In the genomic region with DNA sequence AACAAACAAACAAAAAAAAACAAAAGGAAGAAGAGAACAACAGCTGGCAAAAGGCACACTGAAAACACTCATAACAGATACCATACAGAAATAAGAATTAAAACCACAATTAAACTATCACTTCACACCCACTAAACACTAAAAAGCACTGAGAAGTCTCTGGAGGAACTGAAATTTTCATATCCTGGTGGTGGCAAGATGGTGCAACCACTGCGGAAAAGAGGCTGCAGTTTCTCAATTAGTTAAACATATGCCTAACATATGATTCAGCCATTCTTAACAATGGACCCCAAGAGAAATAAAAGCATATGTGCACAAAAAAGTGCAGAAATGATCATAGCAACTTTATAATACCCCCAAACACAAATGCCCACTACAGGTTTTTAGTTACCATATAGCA, we compare ENCODE assay signal across 11 mouse cellular contexts. TPM values are rescaled to one million over a fixed set of nuclear protein-coding genes. Genes with fewer than 3 reads are reported as not detected.
DNase-seq lines count a peak whose midpoint lies in the region; ATAC-seq lines count a peak whose summit lies in the region.
"Had no signal": no experiment of that assay in that cellular context is flagged by ENCODE, and none has a peak within 500 bp of the region (broad histone marks: within the 10 kb centered on the region; RNA-seq: fewer than 3 reads in every experiment).

No protein-coding gene starts in this region.

- no peaks in the 10 kb centered on the region for H3K27me3 ChIP-seq in heart, embryonic 11.5 days (ENCODE audit: control insufficient read depth, insufficient read depth, low read length)
- H3K27me3 ChIP-seq in heart, embryonic 10.5 days (ENCODE audit: insufficient read depth, poor library complexity, severe bottlenecking) = no peaks in the 10 kb centered on the region
- H3K27me3 ChIP-seq in forebrain, embryonic 15.5 days = no peaks in the 10 kb centered on the region

- peaks cover 7% of the 10 kb centered on the region; the same call in 1 of the 2 replicates for H3K36me3 ChIP-seq in heart, embryonic 11.5 days (ENCODE audit: control insufficient read depth, insufficient read depth, low read length)
- peaks cover 16% of the 10 kb centered on the region; the same call in 1 of the 2 replicates for H3K36me3 ChIP-seq in heart, embryonic 10.5 days
- peaks cover 8% of the 10 kb centered on the region; the same call in 1 of the 2 replicates for H3K36me3 ChIP-seq in forebrain, embryonic 15.5 days

- H3K27ac ChIP-seq in heart, embryonic 11.5 days (ENCODE audit: low read depth, low read length) = no peak overlapping the region
- no peak overlapping the region for H3K27ac ChIP-seq in heart, embryonic 10.5 days
- H3K27ac ChIP-seq in forebrain, embryonic 15.5 days (replicated peaks) = no peak overlapping the region

- no peaks in the 10 kb centered on the region for H3K9me3 ChIP-seq in heart, embryonic 11.5 days (replicated peaks; ENCODE audit: control insufficient read depth, low read length)
- no peaks in the 10 kb centered on the region for H3K9me3 ChIP-seq in heart, embryonic 10.5 days
- no peaks in the 10 kb centered on the region for H3K9me3 ChIP-seq in forebrain, embryonic 15.5 days

- peak overlapping the region; percentile 16; the same call in 1 of the 2 replicates for H3K4me2 ChIP-seq in heart, embryonic 11.5 days
- peak overlapping the region; percentile 38 for H3K4me2 ChIP-seq in forebrain, embryonic 15.5 days (replicated peaks)

- peaks cover 8% of the 10 kb centered on the region for H3K4me1 ChIP-seq in heart, embryonic 11.5 days (ENCODE audit: control insufficient read depth, insufficient read depth, low read length)
- peaks cover 8% of the 10 kb centered on the region; the same call in 1 of the 2 replicates for H3K4me1 ChIP-seq in heart, embryonic 10.5 days
- H3K4me1 ChIP-seq in forebrain, embryonic 15.5 days = peaks cover 43% of the 10 kb centered on the region

- 93% methylated on average over 1 of the region's 1 CpGs for WGBS in heart, embryonic 11.5 days (ENCODE audit: insufficient replicate concordance)
- 95% methylated on average over 1 of the region's 1 CpGs for WGBS in heart, embryonic 10.5 days
- 75% methylated on average over 1 of the region's 1 CpGs for WGBS in forebrain, embryonic 15.5 days

- H3K9ac ChIP-seq in heart, embryonic 11.5 days (ENCODE audit: low read depth, low read length) = no peak overlapping the region
- no peak overlapping the region for H3K9ac ChIP-seq in forebrain, embryonic 15.5 days (replicated peaks)

- no peak for DNase-seq in heart, embryonic 10.5 days (ENCODE audit: low spot score)
- DNase-seq in 416B (ENCODE audit: low read depth) (peak; percentile 45), adipocyte (ENCODE audit: low spot score) (no peak)
- no peak for DNase-seq in thymus, adult 18-20 months
- DNase-seq in frontal cortex, postnatal 36 days (ENCODE audit: low spot score in 2 of 2) = no peak
- DNase-seq: kidney, postnatal 4 days; thymus, adult 2 months had no signal

- ATAC-seq in heart, embryonic 11.5 days (replicated peaks; ENCODE audit: insufficient number of reproducible peaks, low FRiP score, low TSS enrichment) = no peak
- ATAC-seq in forebrain, embryonic 15.5 days (replicated peaks) = no peak
- peak; percentile 60 for ATAC-seq in megakaryocyte, adult 5-6 weeks (ENCODE audit: poor library complexity, severe bottlenecking)
- ATAC-seq: inflammation-experienced regulatory T-cells, adult 6 months had no signal

- H3K4me3 ChIP-seq in heart, embryonic 11.5 days (ENCODE audit: low read depth, low read length) = no peak overlapping the region
- no peak overlapping the region for H3K4me3 ChIP-seq in heart, embryonic 10.5 days
- 0 out of 2 replicates have a peak overlapping the region, but pooled peaks have one; percentile 11 for H3K4me3 ChIP-seq in forebrain, embryonic 15.5 days

RNA-seq across cellular contexts. Expression of gene Ptbp2, which starts 5.0 kb away (rescaled TPM):
- polyA plus RNA-seq in heart, embryonic 11.5 days (2014; fragmentation: Nextera tagmentation; extraction: Ambion mirVana) = 67.3 and 82.4 TPM in 2 replicates
- 70.6 and 83.2 TPM in 2 replicates for polyA plus RNA-seq in heart, embryonic 10.5 days (2016; fragmentation: Nextera tagmentation; extraction: Ambion mirVana)
- 325 and 344 TPM in 2 replicates for polyA plus RNA-seq in forebrain, embryonic 15.5 days (2015; fragmentation: Nextera tagmentation; extraction: Ambion mirVana)
- 51.4 and 58.1 TPM in 2 replicates for total RNA-seq in megakaryocyte, adult 5-6 weeks (2015)
- 42.0 and 50.0 TPM in 2 replicates for total RNA-seq in megakaryocyte, adult 5-6 weeks (2017)
